Mouse (Mus musculus) hindbrain, embryonic 15.5 days (tissue): ENCODE measurements around the gene Rbak. TPM values are rescaled to one million over a fixed set of nuclear protein-coding genes. Genes with fewer than 3 reads are reported as not detected.
"Not testable (repeated sequence)": the region's sequence is repeated elsewhere in the genome, so short reads cannot be mapped to it uniquely, and the experiment has no call there.

Experiments used
- ATAC-seq: fragments of 200-750 bp; cut with Nextera tagmentation; 2 replicates; pipeline ENCODE4 v1.8.0; 2017; ENCODE audit warnings: low read depth, moderate number of reproducible peaks, moderate TSS enrichment; ENCODE audit not compliant: low FRiP score
- H3K27ac ChIP-seq: fragments of 300-500 bp; sonication (generic); replicated peaks from 2 replicates; pipeline ENCODE4 v1.5.1; 2015; ENCODE audit warnings: mild to moderate bottlenecking, inconsistent platforms
- H3K27me3 ChIP-seq: fragments of 300-500 bp; sonication (generic); 2 replicates; pipeline ENCODE4 v1.6.1; 2015; ENCODE audit warnings: control low read depth, inconsistent platforms
- H3K36me3 ChIP-seq: fragments of 300-500 bp; sonication (generic); 2 replicates; pipeline ENCODE4 v1.6.1; 2015; ENCODE audit warnings: control low read depth, inconsistent platforms
- H3K4me1 ChIP-seq: fragments of 300-500 bp; sonication (generic); replicated peaks from 2 replicates; pipeline ENCODE4 v1.6.1; 2015; ENCODE audit warnings: control low read depth, inconsistent platforms
- H3K4me2 ChIP-seq: fragments of 300-500 bp; sonication (generic); 2 replicates; pipeline ENCODE4 v1.6.1; 2015; ENCODE audit warnings: moderate library complexity, mild to moderate bottlenecking, inconsistent platforms
- H3K4me3 ChIP-seq: fragments of 300-500 bp; sonication (generic); 2 replicates; pipeline ENCODE4 v1.5.1; 2015; ENCODE audit warnings: mild to moderate bottlenecking, inconsistent platforms
- H3K9ac ChIP-seq: fragments of 300-500 bp; sonication (generic); 2 replicates; pipeline ENCODE4 v1.6.1; 2015; ENCODE audit warnings: inconsistent platforms
- H3K9me3 ChIP-seq: fragments of 300-500 bp; sonication (generic); 2 replicates; pipeline ENCODE4 v1.6.1; 2016; ENCODE audit warnings: control low read depth, inconsistent platforms
- WGBS: fragments of 180-500 bp; shearing (Covaris S2); methylation state at CpG from one replicate; pipeline ENCODE4 v1.1.7; 2015; 5-methylcytosine and 5-hydroxymethylcytosine counted together
- polyA plus RNA-seq: library from polyadenylated mRNA; unstranded; fragments of >200 nt; fragmentation: Nextera tagmentation; extraction: Ambion mirVana; gene quantifications from 2 replicates; pipeline ENCODE4 v1.2.1, GENCODE M21; 2015

Gene Rbak
- polyA plus RNA-seq = 13.8 TPM in 2 replicates

GRCm38 (mm10) chr5:143180255-143181076, at the start of gene Rbak, which contains the start of gene Spdye4b:
TSS of gene Rbak (minus strand) at chr5:143180775.
TSS of gene Spdye4b (plus strand) at chr5:143181017.
- Histone ChIP-seq H3K27me3 (no peaks in the 10 kb centered on the region), H3K9me3 (no peaks in the 10 kb centered on the region), H3K4me2 (peak within 1 kb of the TSS; percentile 80), H3K4me1 (peaks cover 14% of the 10 kb centered on the region), H3K36me3 (peaks cover 31% of the 10 kb centered on the region), H3K27ac (peak within 1 kb of the TSS; percentile 91), H3K9ac (peak within 1 kb of the TSS; percentile 91), H3K4me3 (peak within 1 kb of the TSS; percentile 86)
- under 1% methylated on average over 54 of the region's 58 CpGs for WGBS
- ATAC-seq = peak; percentile 98

DNA sequence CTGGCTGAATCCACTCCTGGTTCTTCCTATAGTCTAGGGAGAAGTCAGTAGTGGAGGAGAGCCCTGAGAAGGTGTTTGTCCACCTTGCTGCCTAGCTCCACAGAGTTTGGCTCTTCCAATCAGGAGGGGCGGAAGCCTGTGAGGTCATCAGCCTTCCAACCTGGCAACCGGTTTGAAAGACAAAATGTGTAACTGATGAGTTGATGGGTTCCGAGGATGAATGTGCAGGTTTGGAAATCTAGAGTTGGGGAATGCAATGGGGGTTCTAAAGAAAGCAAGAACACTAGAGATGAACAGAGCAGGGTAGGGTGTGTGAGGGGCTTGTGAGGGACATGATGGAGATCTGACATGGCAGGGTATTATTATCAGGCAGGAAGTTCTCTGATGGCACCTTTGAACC, 46.2 kb upstream of the Rbak start, which contains the start of gene Spdye4a:
Gene Spdye4a, minus strand, starts transcription at position 101 of the 400 bp plus-strand sequence.
- Histone ChIP-seq H3K9me3 (no peaks in the 10 kb centered on the region), H3K27ac (no peak within 1 kb of the TSS), H3K9ac (no peak within 1 kb of the TSS), H3K4me3 (no peak within 1 kb of the TSS), H3K36me3 (no peaks in the 10 kb centered on the region), H3K4me2 (no peak within 1 kb of the TSS), H3K27me3 (no peaks in the 10 kb centered on the region), H3K4me1 (no peaks in the 10 kb centered on the region)
- WGBS = 90% methylated on average over 3 of the region's 3 CpGs
- no peak for ATAC-seq

DNA sequence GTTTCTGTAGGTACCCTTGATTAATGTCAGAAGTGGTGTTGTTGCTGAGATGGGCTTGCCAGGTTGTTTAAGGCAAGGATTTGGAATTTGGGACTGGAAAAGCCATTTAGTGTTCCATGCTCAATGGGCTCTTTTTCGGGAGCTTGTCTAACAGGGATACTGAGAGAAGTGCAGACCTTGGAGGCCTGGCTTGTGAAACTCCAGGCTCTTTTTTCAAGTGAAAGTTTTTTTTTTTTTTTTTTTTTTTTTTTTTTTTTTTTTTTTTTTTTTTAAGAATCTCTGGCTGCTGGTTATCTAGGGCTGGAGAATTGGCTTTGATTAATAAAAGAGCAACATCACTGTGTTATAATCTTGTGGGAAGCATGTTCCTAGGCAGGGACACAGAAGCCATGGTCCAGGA, 41.7 kb upstream of the Rbak start:
- Histone ChIP-seq H3K4me1 (no peaks in the 10 kb centered on the region), H3K9me3 (no peaks in the 10 kb centered on the region), H3K27me3 (no peaks in the 10 kb centered on the region), H3K4me3 (no peak overlapping the region), H3K9ac (no peak overlapping the region), H3K4me2 (no peak overlapping the region), H3K36me3 (no peaks in the 10 kb centered on the region), H3K27ac (no peak overlapping the region)
- ATAC-seq = no peak
- WGBS = 83% methylated on average over 1 of the region's 1 CpGs

- Histone ChIP-seq H3K36me3 (no peaks in the 10 kb centered on the region), H3K9me3 (no peaks in the 10 kb centered on the region)
Observed at GRCm38 (mm10) chr5:143220996-143221395, 40.4 kb upstream of the Rbak start.

GRCm38 (mm10) chr5:143213832-143214231, 33.3 kb upstream of the Rbak start:
- Histone ChIP-seq H3K9ac (no peak overlapping the region), H3K27ac (no peak overlapping the region), H3K9me3 (no peaks in the 10 kb centered on the region), H3K27me3 (no peaks in the 10 kb centered on the region), H3K4me1 (no peaks in the 10 kb centered on the region), H3K4me3 (no peak overlapping the region), H3K36me3 (no peaks in the 10 kb centered on the region), H3K4me2 (no peak overlapping the region)
- ATAC-seq = no peak
- 86% methylated on average over 2 of the region's 2 CpGs for WGBS

More at GRCm38 (mm10) chr5:143220996-143221395, 40.4 kb upstream of the Rbak start:
- Histone ChIP-seq H3K9ac (no peak overlapping the region), H3K4me2 (no peak overlapping the region), H3K4me3 (no peak overlapping the region), H3K27ac (no peak overlapping the region), H3K4me1 (no peaks in the 10 kb centered on the region), H3K27me3 (no peaks in the 10 kb centered on the region)
- WGBS = 87% methylated on average over 5 of the region's 5 CpGs
- ATAC-seq = no peak

- no peak overlapping the region for H3K27ac ChIP-seq
- 77% methylated on average over 3 of the region's 3 CpGs for WGBS
- H3K4me3 ChIP-seq = no peak overlapping the region
- H3K27me3 ChIP-seq = no peaks in the 10 kb centered on the region
- H3K4me2 ChIP-seq = no peak overlapping the region
- H3K36me3 ChIP-seq = no peaks in the 10 kb centered on the region
- ATAC-seq = no peak
- H3K9ac ChIP-seq = no peak overlapping the region
- no peaks in the 10 kb centered on the region for H3K9me3 ChIP-seq
- no peaks in the 10 kb centered on the region for H3K4me1 ChIP-seq
Observed at GRCm38 (mm10) chr5:143205015-143205414, 24.4 kb upstream of the Rbak start.

GRCm38 (mm10) chr5:143196506-143196905, 15.9 kb upstream of the Rbak start:
- H3K4me2 ChIP-seq = no peak overlapping the region
- no peak overlapping the region for H3K27ac ChIP-seq
- no peaks in the 10 kb centered on the region for H3K36me3 ChIP-seq
- H3K4me3 ChIP-seq = no peak overlapping the region
- no peak overlapping the region for H3K9ac ChIP-seq
- 89% methylated on average over 4 of the region's 4 CpGs for WGBS
- no peak for ATAC-seq
- no peaks in the 10 kb centered on the region for H3K9me3 ChIP-seq
- no peaks in the 10 kb centered on the region for H3K27me3 ChIP-seq
- no peaks in the 10 kb centered on the region for H3K4me1 ChIP-seq

DNA sequence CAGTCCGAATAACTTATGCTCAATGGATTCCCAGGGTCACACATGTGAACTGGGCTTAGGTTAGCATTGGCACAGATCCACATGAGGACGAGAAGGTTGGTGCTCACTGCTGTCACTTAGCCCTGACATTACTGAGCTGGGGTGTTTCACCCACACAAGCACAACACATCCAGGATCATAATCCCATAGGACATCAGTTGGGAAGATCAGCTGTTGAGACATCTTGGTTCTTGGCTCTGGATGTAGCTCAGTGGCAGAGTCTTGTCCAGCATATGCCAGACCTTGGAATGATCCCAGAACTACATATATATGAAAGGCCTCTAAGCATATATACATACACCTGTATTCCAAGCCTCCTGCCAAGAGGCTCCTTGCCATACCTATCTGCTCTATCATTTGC, 14.6 kb upstream of the Rbak start:
- no peak for ATAC-seq
- Histone ChIP-seq H3K4me2 (no peak overlapping the region), H3K4me3 (no peak overlapping the region), H3K9ac (no peak overlapping the region), H3K27me3 (no peaks in the 10 kb centered on the region), H3K9me3 (no peaks in the 10 kb centered on the region), H3K4me1 (no peaks in the 10 kb centered on the region), H3K36me3 (no peaks in the 10 kb centered on the region), H3K27ac (no peak overlapping the region)
- 75% methylated on average over 2 of the region's 2 CpGs for WGBS

- not testable (repeated sequence) for H3K4me3 ChIP-seq, H3K27ac ChIP-seq, H3K27me3 ChIP-seq, H3K9me3 ChIP-seq, H3K36me3 ChIP-seq, H3K9ac ChIP-seq, H3K4me1 ChIP-seq, ATAC-seq, H3K4me2 ChIP-seq
- 66% methylated on average over 8 of the region's 8 CpGs for WGBS
Observed at GRCm38 (mm10) chr5:143194747-143195146, 14.2 kb upstream of the Rbak start.

DNA sequence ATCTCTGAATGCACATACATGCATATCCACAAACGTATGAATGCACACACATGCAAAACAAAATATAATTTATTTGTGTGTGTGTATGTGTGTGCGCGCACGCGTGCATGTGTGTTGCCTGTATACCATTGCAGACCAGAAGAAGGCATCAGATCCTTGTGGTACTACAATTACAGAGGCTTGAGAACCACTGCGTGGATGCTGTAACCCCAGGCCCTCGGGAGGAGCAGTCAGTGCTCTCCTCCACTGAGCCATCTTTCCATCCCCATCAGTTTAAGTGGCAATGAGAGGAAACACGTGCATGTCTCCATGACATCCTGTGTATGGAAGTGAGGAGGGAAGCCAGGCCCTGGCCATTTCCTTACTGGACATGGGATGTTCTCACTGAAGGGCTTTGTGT, 12.2 kb upstream of the Rbak start:
- Histone ChIP-seq H3K4me3 (no peak overlapping the region), H3K27ac (no peak overlapping the region), H3K4me1 (no peaks in the 10 kb centered on the region), H3K36me3 (no peaks in the 10 kb centered on the region), H3K9me3 (no peaks in the 10 kb centered on the region), H3K9ac (no peak overlapping the region), H3K4me2 (no peak overlapping the region), H3K27me3 (no peaks in the 10 kb centered on the region)
- ATAC-seq = no peak
- WGBS = 93% methylated on average over 8 of the region's 8 CpGs

DNA sequence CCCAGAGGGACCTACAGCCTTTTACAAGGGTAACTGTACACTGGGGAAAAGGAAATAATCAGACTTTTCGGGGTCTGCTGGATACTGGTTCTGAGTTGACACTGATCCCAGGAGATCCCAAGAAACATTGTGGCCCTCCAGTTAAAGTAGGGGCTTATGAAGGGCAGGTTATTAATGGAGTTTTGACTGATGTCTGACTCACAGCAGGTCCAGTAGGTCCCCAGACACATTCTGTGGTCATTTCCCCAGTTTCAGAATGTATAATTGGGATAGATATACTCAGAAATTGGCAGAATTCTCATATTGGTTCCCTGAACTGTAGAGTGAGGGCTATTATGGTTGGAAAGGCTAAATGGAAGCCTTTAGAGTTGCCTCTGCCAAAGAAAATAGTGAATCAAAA, 7.4 kb upstream of the Rbak start:
- H3K9ac ChIP-seq, H3K27me3 ChIP-seq, H3K4me2 ChIP-seq, H3K4me1 ChIP-seq, H3K9me3 ChIP-seq, H3K27ac ChIP-seq, ATAC-seq, H3K4me3 ChIP-seq, H3K36me3 ChIP-seq: not testable (repeated sequence)
- WGBS = 77% methylated on average over 1 of the region's 1 CpGs

- Histone ChIP-seq H3K4me2 (peak overlapping the region; percentile 80), H3K4me3 (peak overlapping the region; percentile 86), H3K4me1 (peaks cover 14% of the 10 kb centered on the region), H3K27ac (no peak overlapping the region), H3K9me3 (no peaks in the 10 kb centered on the region; the same call in 1 of the 2 replicates), H3K36me3 (peaks cover 44% of the 10 kb centered on the region), H3K27me3 (no peaks in the 10 kb centered on the region), H3K9ac (no peak overlapping the region)
- no peak for ATAC-seq
- WGBS = 35% methylated on average over 6 of the region's 6 CpGs
Observed at GRCm38 (mm10) chr5:143179179-143179578, 1.4 kb downstream of the Rbak start.
